13 mouse cellular contexts compared by ENCODE assay signal in genomic region chr5:105867427-105867826, GRCm38 (mm10). TPM values are rescaled to one million over a fixed set of nuclear protein-coding genes. Genes with fewer than 3 reads are reported as not detected.
DNase-seq lines count a peak whose midpoint lies in the region; ATAC-seq and TF ChIP-seq lines count a peak whose summit lies in the region.
"Had no signal": no experiment of that assay in that cellular context is flagged by ENCODE, and none has a peak within 500 bp of the region (broad histone marks: within the 10 kb centered on the region; RNA-seq: fewer than 3 reads in every experiment).

No protein-coding gene starts in this region.

- H3K4me2 ChIP-seq in heart, embryonic 14.5 days (ENCODE audit: low read length), result peak overlapping the region; percentile 45
- H3K4me2 ChIP-seq in lung, embryonic 16.5 days (ENCODE audit: low read depth, low read length), result peak overlapping the region; percentile 44
- peak overlapping the region; percentile 14 for H3K4me2 ChIP-seq in kidney, postnatal 0 days (ENCODE audit: low read length)
- no peak overlapping the region for H3K4me2 ChIP-seq in neural tube, embryonic 12.5 days (replicated peaks)
- H3K4me2 ChIP-seq: embryonic facial prominence, embryonic 12.5 days; hindbrain, embryonic 14.5 days; liver, embryonic 12.5 days had no signal

- no peaks in the 10 kb centered on the region for H3K9me3 ChIP-seq in heart, embryonic 14.5 days (ENCODE audit: control insufficient read depth, low read length)
- H3K9me3 ChIP-seq in lung, embryonic 16.5 days (ENCODE audit: control insufficient read depth, low read length), result no peaks in the 10 kb centered on the region
- H3K9me3 ChIP-seq in kidney, postnatal 0 days (replicated peaks; ENCODE audit: low read length), result no peaks in the 10 kb centered on the region
- H3K9me3 ChIP-seq in neural tube, embryonic 12.5 days, result no peaks in the 10 kb centered on the region
- H3K9me3 ChIP-seq: embryonic facial prominence, embryonic 12.5 days; liver, embryonic 12.5 days had no signal

- intact Hi-C loops in heart, postnatal 36 days (cut with DNase I), result loop anchor here (5.0 kb wide), 1 partner anchor 70 kb away; no protein-coding TSS in a partner anchor
- intact Hi-C loops in left cerebral cortex, postnatal 25 days (cut with DNase I), result loop anchor here (5.0 kb wide), 1 partner anchor 360 kb away; no protein-coding TSS in a partner anchor

- H3K36me3 ChIP-seq in heart, embryonic 14.5 days (ENCODE audit: control insufficient read depth, insufficient read depth, low read length), result no peaks in the 10 kb centered on the region
- H3K36me3 ChIP-seq in lung, embryonic 16.5 days (ENCODE audit: control insufficient read depth, insufficient read depth, low read length), result no peaks in the 10 kb centered on the region
- no peaks in the 10 kb centered on the region for H3K36me3 ChIP-seq in kidney, postnatal 0 days (ENCODE audit: insufficient read depth, low read length)
- H3K36me3 ChIP-seq in neural tube, embryonic 12.5 days, result no peaks in the 10 kb centered on the region
- H3K36me3 ChIP-seq: embryonic facial prominence, embryonic 12.5 days; liver, embryonic 12.5 days had no signal

- no peak for DNase-seq in heart, postnatal 36 days
- no peak for DNase-seq in lung, postnatal 4 days
- DNase-seq in kidney, postnatal 0 days (ENCODE audit: low spot score), result peak; percentile 29
- no peak for DNase-seq in left cerebral cortex, postnatal 25 days (ENCODE audit: low spot score in 2 of 2)
- DNase-seq: cerebellum, postnatal 25 days; spleen, adult 18-20 months had no signal

- 0 out of 2 replicates have a peak overlapping the region, but pooled peaks have one; percentile 5 for H3K9ac ChIP-seq in heart, embryonic 14.5 days (ENCODE audit: low read length)
- H3K9ac ChIP-seq in lung, embryonic 16.5 days (ENCODE audit: low read length), result no peak overlapping the region
- no peak overlapping the region for H3K9ac ChIP-seq in kidney, postnatal 0 days (ENCODE audit: low read depth, low read length)
- H3K9ac ChIP-seq in neural tube, embryonic 12.5 days, result no peak overlapping the region
- H3K9ac ChIP-seq: embryonic facial prominence, embryonic 12.5 days; hindbrain, embryonic 14.5 days; liver, embryonic 12.5 days had no signal

- TF ChIP-seq CTCF in kidney, postnatal 0 days (IDR thresholded peaks at IDR 0.05; ENCODE audit: low read depth), result no peak

- peak overlapping the region; percentile 44 to 53; a peak in 2 of 4 replicates for H3K27ac ChIP-seq in heart, embryonic 14.5 days (replicated peaks in 1 of 2; ENCODE audit: control insufficient read depth in 1 of 2, insufficient read depth in 1 of 2, low read depth in 2 of 2, low read length in 2 of 2)
- H3K27ac ChIP-seq in lung, embryonic 16.5 days (ENCODE audit: low read length), result peak overlapping the region; percentile 14; the same call in 1 of the 2 replicates
- peak overlapping the region; percentile 31; the same call in 1 of the 2 replicates for H3K27ac ChIP-seq in kidney, postnatal 0 days
- H3K27ac ChIP-seq in neural tube, embryonic 12.5 days, result no peak overlapping the region
- H3K27ac ChIP-seq: embryonic facial prominence, embryonic 12.5 days; hindbrain, embryonic 14.5 days; liver, embryonic 12.5 days had no signal

- 46% methylated on average over 4 of the region's 4 CpGs for WGBS in heart, embryonic 14.5 days
- 12% methylated on average over 4 of the region's 4 CpGs for WGBS in lung, embryonic 16.5 days
- WGBS in kidney, postnatal 0 days, result 24% methylated on average over 4 of the region's 4 CpGs
- WGBS in neural tube, embryonic 12.5 days, result 16% methylated on average over 4 of the region's 4 CpGs

- ATAC-seq in heart, embryonic 14.5 days (ENCODE audit: insufficient number of reproducible peaks, insufficient read depth, low FRiP score, low read depth), result no peak
- ATAC-seq in lung, embryonic 16.5 days (ENCODE audit: low read depth), result no peak
- no peak for ATAC-seq in kidney, postnatal 0 days (replicated peaks; ENCODE audit: low FRiP score, low read depth)
- peak; percentile 48 for ATAC-seq in neural tube, embryonic 12.5 days (ENCODE audit: low FRiP score, low read depth)
- ATAC-seq: liver, embryonic 12.5 days had no signal

- H3K4me3 ChIP-seq in heart, embryonic 14.5 days (ENCODE audit: control insufficient read depth in 1 of 2, insufficient read depth in 1 of 2, low read depth in 1 of 2, low read length in 2 of 2), result no peak overlapping the region
- no peak overlapping the region for H3K4me3 ChIP-seq in lung, embryonic 16.5 days (ENCODE audit: low read length)
- no peak overlapping the region for H3K4me3 ChIP-seq in kidney, postnatal 0 days (replicated peaks; ENCODE audit: low read depth, low read length)
- H3K4me3 ChIP-seq in neural tube, embryonic 12.5 days, result no peak overlapping the region
- H3K4me3 ChIP-seq: embryonic facial prominence, embryonic 12.5 days; liver, embryonic 12.5 days had no signal

- peaks cover 8 to 14% of the 10 kb centered on the region in 2 experiments for H3K4me1 ChIP-seq in heart, embryonic 14.5 days (ENCODE audit: control insufficient read depth in 2 of 2, insufficient read depth in 2 of 2, low read length in 2 of 2)
- H3K4me1 ChIP-seq in lung, embryonic 16.5 days (replicated peaks; ENCODE audit: control insufficient read depth, insufficient read depth, low read length), result peaks cover 12% of the 10 kb centered on the region
- H3K4me1 ChIP-seq in kidney, postnatal 0 days (replicated peaks; ENCODE audit: insufficient read depth, low read length), result peaks cover 4% of the 10 kb centered on the region; the same call in 1 of the 2 replicates
- H3K4me1 ChIP-seq in neural tube, embryonic 12.5 days, result peaks cover 13% of the 10 kb centered on the region

- H3K27me3 ChIP-seq in heart, embryonic 14.5 days (ENCODE audit: control insufficient read depth, insufficient read depth, low read length), result no peaks in the 10 kb centered on the region
- no peaks in the 10 kb centered on the region; the same call in 1 of the 2 replicates for H3K27me3 ChIP-seq in lung, embryonic 16.5 days (ENCODE audit: control insufficient read depth, insufficient read depth, low read depth, low read length)
- H3K27me3 ChIP-seq in kidney, postnatal 0 days (ENCODE audit: insufficient read depth, low read length), result no peaks in the 10 kb centered on the region
- no peaks in the 10 kb centered on the region for H3K27me3 ChIP-seq in neural tube, embryonic 12.5 days (replicated peaks)
- H3K27me3 ChIP-seq: CH12.LX; embryonic facial prominence, embryonic 12.5 days; liver, embryonic 12.5 days had no signal

RNA-seq across cellular contexts. Expression of gene Zfp326, which starts 8.9 kb away (rescaled TPM):
- 24.4 and 27.9 TPM in 2 replicates for polyA plus RNA-seq in heart, embryonic 14.5 days (2014; fragmentation: Nextera tagmentation; extraction: Ambion mirVana)
- 10 to 100 TPM; 12.3 to 12.7 TPM for total RNA-seq in heart, postnatal 36 days (2021)
- 32.1 and 35.5 TPM in 2 replicates for polyA plus RNA-seq in lung, embryonic 16.5 days (2015; fragmentation: Nextera tagmentation; extraction: Ambion mirVana)
- polyA plus RNA-seq in kidney, postnatal 0 days (2015; fragmentation: Nextera tagmentation; extraction: Ambion mirVana), result 28.9 and 32.3 TPM in 2 replicates
- 55.5 and 64.5 TPM in 2 replicates for polyA plus RNA-seq in neural tube, embryonic 12.5 days (2016; fragmentation: Nextera tagmentation; extraction: Ambion mirVana)
- total RNA-seq in left cerebral cortex, postnatal 25 days (2021), result 10 to 100 TPM; 29.6 to 31.5 TPM
